Mouse (Mus musculus): ENCODE results near the gene Vash2.
A peak's percentile ranks its signal among the peaks of the same experiment; 100 is the strongest.

Vash2 gene

GRCm38 (mm10) chr1:190974833-190975232 is 4.3 kb downstream of the Vash2 start:
- no peak for DNase-seq

- DNase-seq, result no peak
These were observed 4.9 kb downstream of the Vash2 start for GRCm38 (mm10) chr1:190974191-190974590.

GRCm38 (mm10) chr1:190972612-190973192 is 6.4 kb downstream of the Vash2 start:
- peak; percentile 97 for DNase-seq

GRCm38 (mm10) chr1:190971708-190972610 is 7.1 kb downstream of the Vash2 start:
- peak; percentile 93 for DNase-seq

- DNase-seq, result no peak
These were observed 11.1 kb downstream of the Vash2 start for GRCm38 (mm10) chr1:190968010-190968409.

- no peak for DNase-seq
These were observed 13.9 kb downstream of the Vash2 start for GRCm38 (mm10) chr1:190964992-190965780.

- no peak for DNase-seq
These were observed 16.3 kb downstream of the Vash2 start for GRCm38 (mm10) chr1:190962760-190963159.

GRCm38 (mm10) chr1:190958821-190959220 is 20.3 kb downstream of the Vash2 start:
- no peak for DNase-seq

- DNase-seq, result no peak
These were observed 26.1 kb downstream of the Vash2 start for GRCm38 (mm10) chr1:190953009-190953408.

- DNase-seq, result no peak
These were observed 28.1 kb downstream of the Vash2 start for GRCm38 (mm10) chr1:190951014-190951413.

- no peak for DNase-seq
These were observed 30.2 kb downstream of the Vash2 start for GRCm38 (mm10) chr1:190948846-190949245.

GRCm38 (mm10) chr1:190948439-190948838 is 30.7 kb downstream of the Vash2 start:
- DNase-seq, result no peak

- DNase-seq, result no peak
These were observed 31.1 kb downstream of the Vash2 start for GRCm38 (mm10) chr1:190947986-190948385.

- DNase-seq, result peak; percentile 93
These were observed 34.9 kb downstream of the Vash2 start for GRCm38 (mm10) chr1:190944109-190944760.

- no peak for DNase-seq
These were observed 39.3 kb downstream of the Vash2 start for GRCm38 (mm10) chr1:190939803-190940202.

GRCm38 (mm10) chr1:190930181-190930580 is 48.9 kb downstream of the Vash2 start:
- DNase-seq, result peak; percentile 83

GRCm38 (mm10) chr1:190929010-190929695 is 49.9 kb downstream of the Vash2 start:
- DNase-seq, result peak; percentile 88

- peak; percentile 100 for DNase-seq
These were observed 50.6 kb downstream of the Vash2 start for GRCm38 (mm10) chr1:190928370-190929009.

- DNase-seq, result peak; percentile 72
These were observed 51.2 kb downstream of the Vash2 start for GRCm38 (mm10) chr1:190927751-190928369.

- peak; percentile 29 for DNase-seq
These were observed 51.8 kb downstream of the Vash2 start for GRCm38 (mm10) chr1:190927311-190927710.

- DNase-seq, result peak; percentile 18
These were observed 54.3 kb downstream of the Vash2 start, which contains the start of gene Angel2 for GRCm38 (mm10) chr1:190924812-190925211. TSS of gene Angel2 (plus strand) at chr1:190925112.
